ENCODE assay signal across 8 mouse cellular contexts in genomic region chr11:43426414-43426884, GRCm38 (mm10). TPM values are rescaled to one million over a fixed set of nuclear protein-coding genes. Genes with fewer than 3 reads are reported as not detected.
DNase-seq lines count a peak whose midpoint lies in the region; ATAC-seq lines count a peak whose summit lies in the region.

No protein-coding gene starts in this region.

- H3K4me1 ChIP-seq in lung, embryonic 15.5 days, result peaks cover 15% of the 10 kb centered on the region
- no peaks in the 10 kb centered on the region for H3K4me1 ChIP-seq in forebrain, embryonic 14.5 days (ENCODE audit: control insufficient read depth, insufficient read depth, low read length)
- peaks cover 9% of the 10 kb centered on the region; the same call in 1 of the 2 replicates for H3K4me1 ChIP-seq in intestine, embryonic 16.5 days (ENCODE audit: control insufficient read depth, insufficient read depth, low read length)

- no peak for DNase-seq in lung, postnatal 25 days (ENCODE audit: low spot score)
- peak; percentile 39 for DNase-seq in adrenal gland, postnatal 14 days
- DNase-seq in forebrain, embryonic 14.5 days (ENCODE audit: low spot score), result no peak
- no peak for DNase-seq in natural killer cell, adult 2 months (ENCODE audit: low spot score in 2 of 2)
- DNase-seq in layer of hippocampus, postnatal 10 days (ENCODE audit: low spot score in 2 of 2), result no peak

- H3K27me3 ChIP-seq in lung, embryonic 15.5 days, result no peaks in the 10 kb centered on the region
- H3K27me3 ChIP-seq in forebrain, embryonic 14.5 days (replicated peaks; ENCODE audit: control insufficient read depth, insufficient read depth, low read length), result no peaks in the 10 kb centered on the region
- H3K27me3 ChIP-seq in intestine, embryonic 16.5 days (replicated peaks; ENCODE audit: control insufficient read depth, insufficient read depth, low read length), result no peaks in the 10 kb centered on the region

- H3K4me3 ChIP-seq in lung, embryonic 15.5 days, result peak overlapping the region; percentile 65
- H3K4me3 ChIP-seq in forebrain, embryonic 14.5 days (ENCODE audit: low read depth, low read length), result peak overlapping the region; percentile 46
- H3K4me3 ChIP-seq in intestine, embryonic 16.5 days (ENCODE audit: low read length), result peak overlapping the region; percentile 64

- H3K27ac ChIP-seq in lung, embryonic 15.5 days, result peak overlapping the region; percentile 39; the same call in 1 of the 2 replicates
- no peak overlapping the region for H3K27ac ChIP-seq in forebrain, embryonic 14.5 days (ENCODE audit: low read depth, low read length)
- H3K27ac ChIP-seq in intestine, embryonic 16.5 days (ENCODE audit: low read length), result peak overlapping the region; percentile 53; the same call in 1 of the 2 replicates

- H3K9ac ChIP-seq in lung, embryonic 15.5 days, result peak overlapping the region; percentile 58; the same call in 1 of the 2 replicates
- H3K9ac ChIP-seq in forebrain, embryonic 14.5 days (ENCODE audit: low read length), result no peak overlapping the region
- H3K9ac ChIP-seq in intestine, embryonic 16.5 days (ENCODE audit: low read depth, low read length), result peak overlapping the region; percentile 10; the same call in 1 of the 2 replicates

- no peaks in the 10 kb centered on the region for H3K9me3 ChIP-seq in lung, embryonic 15.5 days
- H3K9me3 ChIP-seq in forebrain, embryonic 14.5 days (replicated peaks; ENCODE audit: control insufficient read depth, low read length), result no peaks in the 10 kb centered on the region
- no peaks in the 10 kb centered on the region for H3K9me3 ChIP-seq in intestine, embryonic 16.5 days (ENCODE audit: control insufficient read depth, low read length)

- peak; percentile 41; the same call in 1 of the 2 replicates for ATAC-seq in lung, embryonic 15.5 days (ENCODE audit: borderline replicate concordance, extremely low read depth, low FRiP score, low TSS enrichment)
- peak; percentile 58; the same call in 1 of the 2 replicates for ATAC-seq in forebrain, embryonic 14.5 days
- ATAC-seq in intestine, embryonic 16.5 days, result peak; percentile 80
- ATAC-seq in megakaryocyte progenitor cell, adult 5-6 weeks (replicated peaks; ENCODE audit: poor library complexity), result peak; percentile 25; the same call in 1 of the 2 replicates

- H3K36me3 ChIP-seq in lung, embryonic 15.5 days, result peaks cover 4% of the 10 kb centered on the region; the same call in 1 of the 2 replicates
- no peaks in the 10 kb centered on the region for H3K36me3 ChIP-seq in forebrain, embryonic 14.5 days (ENCODE audit: control insufficient read depth, insufficient read depth, low read length)
- H3K36me3 ChIP-seq in intestine, embryonic 16.5 days (ENCODE audit: control insufficient read depth, insufficient read depth, low read length), result no peaks in the 10 kb centered on the region; the same call in 1 of the 2 replicates

- 16% methylated on average over 7 of the region's 7 CpGs for WGBS in lung, embryonic 15.5 days
- 16% methylated on average over 7 of the region's 7 CpGs for WGBS in forebrain, embryonic 14.5 days
- WGBS in intestine, embryonic 16.5 days, result 13% methylated on average over 7 of the region's 7 CpGs

- H3K4me2 ChIP-seq in lung, embryonic 15.5 days, result peak overlapping the region; percentile 55
- peak overlapping the region; percentile 57 for H3K4me2 ChIP-seq in forebrain, embryonic 14.5 days (ENCODE audit: low read length)
- H3K4me2 ChIP-seq in intestine, embryonic 16.5 days (ENCODE audit: low read depth, low read length), result 0 out of 2 replicates have a peak overlapping the region, but pooled peaks have one; percentile 19

RNA-seq across cellular contexts. Expression of gene Pttg1, which starts 0.4 kb away (rescaled TPM):
- 86.8 and 95.0 TPM in 2 replicates for polyA plus RNA-seq in lung, embryonic 15.5 days (2015; fragmentation: Nextera tagmentation; extraction: Ambion mirVana)
- 48.0 and 48.2 TPM in 2 replicates for total RNA-seq in adrenal gland, postnatal 14 days (2021)
- polyA plus RNA-seq in forebrain, embryonic 14.5 days (2014; fragmentation: Nextera tagmentation; extraction: Ambion mirVana), result 34.9 and 44.3 TPM in 2 replicates
- polyA plus RNA-seq in intestine, embryonic 16.5 days (2015; fragmentation: Nextera tagmentation; extraction: Ambion mirVana), result 61.2 and 65.5 TPM in 2 replicates
- 47.0 and 54.2 TPM in 2 replicates for total RNA-seq in megakaryocyte progenitor cell, adult 5-6 weeks (2015)
- 47.9 and 52.5 TPM in 2 replicates for total RNA-seq in megakaryocyte progenitor cell, adult 5-6 weeks (2017)
- total RNA-seq in layer of hippocampus, postnatal 10 days (2021), result 10 to 100 TPM; 21.3 to 23.2 TPM

RNA-seq across cellular contexts. Expression of gene Slu7, which starts 7.1 kb away (rescaled TPM):
- polyA plus RNA-seq in lung, embryonic 15.5 days (2015; fragmentation: Nextera tagmentation; extraction: Ambion mirVana), result 56.8 and 58.0 TPM in 2 replicates
- total RNA-seq in adrenal gland, postnatal 14 days (2021), result 39.9 and 43.4 TPM in 2 replicates
- 70.5 and 76.7 TPM in 2 replicates for polyA plus RNA-seq in forebrain, embryonic 14.5 days (2014; fragmentation: Nextera tagmentation; extraction: Ambion mirVana)
- polyA plus RNA-seq in intestine, embryonic 16.5 days (2015; fragmentation: Nextera tagmentation; extraction: Ambion mirVana), result 41.7 and 46.8 TPM in 2 replicates
- 27.5 and 30.5 TPM in 2 replicates for total RNA-seq in megakaryocyte progenitor cell, adult 5-6 weeks (2015)
- total RNA-seq in megakaryocyte progenitor cell, adult 5-6 weeks (2017), result 66.0 and 73.7 TPM in 2 replicates
- total RNA-seq in layer of hippocampus, postnatal 10 days (2021), result 10 to 100 TPM; 39.4 to 43.8 TPM

RNA-seq across cellular contexts. Expression of gene C1qtnf2, which starts 47.6 kb away (rescaled TPM):
- polyA plus RNA-seq in lung, embryonic 15.5 days (2015; fragmentation: Nextera tagmentation; extraction: Ambion mirVana), result 2.6 and 3.1 TPM in 2 replicates
- 7.8 and 9.3 TPM in 2 replicates for total RNA-seq in adrenal gland, postnatal 14 days (2021)
- 5.6 and 8.7 TPM in 2 replicates for polyA plus RNA-seq in forebrain, embryonic 14.5 days (2014; fragmentation: Nextera tagmentation; extraction: Ambion mirVana)
- 7.0 and 7.2 TPM in 2 replicates for polyA plus RNA-seq in intestine, embryonic 16.5 days (2015; fragmentation: Nextera tagmentation; extraction: Ambion mirVana)
- not detected in 2 replicates for total RNA-seq in megakaryocyte progenitor cell, adult 5-6 weeks (2015)
- not detected in 2 replicates for total RNA-seq in megakaryocyte progenitor cell, adult 5-6 weeks (2017)
- total RNA-seq in layer of hippocampus, postnatal 10 days (2021), result 1 to 10 TPM; 6.8 to 7.4 TPM

Comparison
In these comparisons a context has a peak if more than half of its experiments do, and no peak if none do; other contexts are left out.
1. ATAC-seq: peak in every context shown above with its lines; median percentile 80 in intestine, embryonic 16.5 days; 58 in forebrain, embryonic 14.5 days; 41 in lung, embryonic 15.5 days; 25 in megakaryocyte progenitor cell, adult 5-6 weeks.